Mouse (Mus musculus): Measurements from ENCODE around the gene Plekha3.
A peak's percentile ranks its signal among the peaks of the same experiment; 100 is the strongest.

Gene Plekha3

DNA sequence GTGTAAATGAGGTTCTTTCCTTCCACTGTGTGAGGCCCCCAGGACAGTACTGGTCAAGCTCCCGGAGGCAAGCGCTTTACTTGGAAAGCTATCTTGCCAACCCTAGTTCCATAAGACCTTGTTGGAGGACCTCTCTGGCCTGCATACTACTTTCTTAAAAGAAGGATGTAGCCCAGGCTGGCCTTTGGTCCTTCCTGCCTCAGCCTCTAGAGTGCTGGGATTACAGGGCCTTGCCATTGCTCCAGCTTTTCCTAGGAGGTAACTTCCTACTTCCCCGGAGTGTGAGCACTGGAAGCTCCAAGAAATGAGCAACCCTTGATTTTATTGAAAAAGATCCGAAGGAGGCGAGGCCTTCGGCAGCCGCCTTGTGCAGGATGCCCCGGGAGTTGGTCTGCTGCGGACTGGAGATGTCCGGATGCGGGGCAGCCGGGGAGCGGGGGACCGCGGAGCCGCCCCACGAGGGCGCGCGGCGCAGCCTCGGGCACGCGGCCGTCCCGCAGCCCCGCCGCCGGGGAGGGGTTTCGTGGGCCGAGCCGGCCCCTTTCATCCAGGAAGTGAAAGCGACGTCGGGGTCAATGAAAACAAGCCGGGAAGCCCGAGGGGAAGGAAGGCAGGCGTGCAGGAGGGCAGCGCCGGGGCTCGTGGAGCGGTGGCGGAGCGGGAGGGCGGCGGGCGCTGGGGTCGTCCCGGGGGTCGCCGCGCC, at the start of gene Plekha3:
Plekha3 (plus strand) TSS at position 557 of the 703 bp plus-strand sequence.
- peak; percentile 86 for DNase-seq (ENCODE audit: low spot score)

DNA sequence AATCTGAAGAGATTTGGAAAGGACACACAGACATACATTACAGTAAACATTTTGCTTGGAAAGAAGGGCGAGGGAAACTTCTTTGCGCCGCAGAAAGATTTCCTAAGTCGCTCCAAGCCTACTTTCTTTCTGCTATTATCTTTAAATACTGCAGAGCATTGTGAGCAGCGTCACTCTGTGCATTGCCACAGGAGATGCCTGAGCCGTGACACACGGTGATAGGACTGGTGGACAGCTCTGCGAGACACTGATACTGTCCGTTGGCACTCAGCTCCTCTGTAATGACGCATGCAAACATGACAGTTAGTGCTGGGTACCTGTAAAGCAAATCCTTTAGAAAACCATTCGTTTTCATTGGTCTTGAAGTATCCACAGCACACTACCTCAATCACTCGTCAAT, 44.8 kb upstream of the Plekha3 start:
- DNase-seq (ENCODE audit: low spot score), result no peak

DNA sequence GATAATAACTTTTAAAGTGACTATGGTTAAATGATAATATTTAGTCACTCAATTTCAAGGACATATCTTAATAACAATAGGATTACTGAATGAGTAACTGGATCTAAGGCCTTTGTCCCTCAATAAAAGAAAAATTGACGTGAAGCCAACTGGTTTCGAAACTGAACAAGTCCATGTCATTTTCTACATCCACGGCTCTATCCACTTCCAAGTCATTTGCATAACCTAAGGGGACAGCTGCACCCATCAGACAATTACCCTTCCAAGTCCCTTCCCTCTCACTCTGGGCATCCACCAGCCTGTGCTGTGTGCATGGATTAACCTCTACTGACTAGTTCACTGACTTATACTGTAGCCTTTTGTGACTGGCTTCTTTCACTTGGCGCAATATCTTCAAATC, 43.5 kb upstream of the Plekha3 start:
- no peak for DNase-seq (ENCODE audit: low spot score)

DNA sequence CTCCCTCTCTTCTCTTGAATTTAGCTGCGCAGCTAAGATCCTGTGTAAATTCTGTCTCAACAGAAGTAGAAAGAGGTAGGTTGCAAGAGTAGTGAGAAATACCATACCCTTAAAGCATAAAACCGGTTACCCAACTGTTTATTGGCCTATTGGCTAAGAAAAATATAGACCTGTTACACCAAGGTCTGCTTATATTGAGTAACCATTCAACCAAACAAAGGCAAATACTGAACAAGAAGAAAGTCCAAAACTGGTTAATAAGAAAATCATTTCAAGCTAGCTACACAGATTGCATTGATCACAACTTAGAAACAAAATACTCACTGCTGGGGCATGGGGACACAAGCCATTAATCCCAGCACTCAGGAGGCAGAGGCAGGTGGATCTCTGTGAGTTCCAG, 35.4 kb upstream of the Plekha3 start:
- DNase-seq (ENCODE audit: low spot score), result no peak

DNA sequence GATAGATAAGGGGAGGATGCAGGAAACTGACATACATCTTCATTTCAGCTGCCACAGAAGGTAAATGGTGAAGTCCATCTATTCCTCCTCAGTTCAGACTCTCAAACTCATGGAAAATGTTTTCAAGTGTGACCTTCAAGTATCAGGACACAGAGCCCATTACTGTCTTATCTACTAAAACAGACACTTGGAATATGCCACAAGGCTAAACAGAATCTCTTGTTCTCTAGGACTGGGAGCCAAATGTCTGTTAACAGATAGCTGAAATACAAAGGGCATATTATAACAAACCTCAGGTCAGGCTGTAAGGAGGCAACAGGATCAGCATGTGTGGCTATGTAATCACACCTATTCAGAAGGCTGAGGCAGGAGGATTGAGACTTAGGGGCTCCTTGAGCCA, 31.3 kb upstream of the Plekha3 start:
- no peak for DNase-seq (ENCODE audit: low spot score)

DNA sequence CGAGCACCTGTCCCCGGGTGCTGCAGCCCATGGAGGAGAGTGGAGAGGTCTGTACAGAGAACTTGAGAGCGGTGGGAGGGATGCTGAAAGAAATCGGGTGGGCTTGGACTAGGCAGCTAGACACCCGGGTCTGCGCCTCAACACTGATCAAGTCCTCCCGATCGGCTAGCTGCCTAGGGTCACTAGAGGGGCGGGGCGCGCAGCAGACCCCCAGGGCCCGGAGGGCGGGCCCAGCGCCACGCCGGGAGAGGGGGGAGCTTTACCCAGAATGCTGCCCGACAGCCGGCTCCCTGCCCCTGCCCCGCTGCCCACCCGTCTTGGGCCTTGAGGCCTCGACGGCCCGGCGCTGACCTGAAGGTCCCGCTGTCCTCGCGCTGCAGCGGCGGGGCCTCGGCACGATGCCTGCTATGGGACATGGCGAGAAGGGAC, 27.6 kb upstream of the Plekha3 start:
- no peak for DNase-seq (ENCODE audit: low spot score)

DNA sequence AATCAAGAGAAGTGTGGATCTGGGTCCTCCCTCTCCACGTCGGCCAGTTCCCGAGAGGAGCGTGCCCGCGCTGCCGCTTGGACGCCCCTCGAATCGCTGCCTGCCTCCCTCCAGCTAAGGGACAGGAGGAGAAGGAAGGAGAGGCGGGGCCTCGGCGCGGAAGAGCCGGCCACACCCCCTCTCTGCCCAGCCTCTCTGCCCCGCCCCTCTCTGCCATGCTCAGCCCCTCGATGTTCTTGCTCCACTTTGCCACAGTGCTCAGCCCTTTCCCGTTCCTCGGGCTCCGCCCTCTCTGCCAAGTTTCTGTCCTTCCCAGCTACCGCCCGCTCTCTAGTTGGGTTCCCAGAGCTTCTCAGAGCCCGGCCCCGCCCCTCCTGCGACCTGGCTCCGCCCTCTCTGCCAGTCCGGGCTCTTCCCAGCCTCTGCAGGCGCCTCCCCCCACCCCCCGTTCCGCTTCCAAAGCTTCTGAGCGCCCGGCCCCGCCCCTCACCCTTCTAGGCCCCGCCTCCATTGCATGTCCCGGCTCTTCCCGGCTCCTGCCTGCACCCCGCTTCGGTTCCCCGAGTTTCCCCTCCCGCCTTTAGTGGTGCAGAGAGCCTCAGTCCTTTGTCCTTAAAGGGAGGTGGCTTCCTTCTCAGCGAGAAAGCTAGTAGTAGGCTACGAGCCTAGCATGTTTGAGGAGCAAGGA, 27.1 kb upstream of the Plekha3 start, which contains the start of the genes Prkra and Pjvk:
Prkra (minus strand) TSS at position 133 of the 688 bp plus-strand sequence.
Pjvk (plus strand) TSS at position 594 of the 688 bp plus-strand sequence.
- DNase-seq (ENCODE audit: low spot score), result peak; percentile 98

DNA sequence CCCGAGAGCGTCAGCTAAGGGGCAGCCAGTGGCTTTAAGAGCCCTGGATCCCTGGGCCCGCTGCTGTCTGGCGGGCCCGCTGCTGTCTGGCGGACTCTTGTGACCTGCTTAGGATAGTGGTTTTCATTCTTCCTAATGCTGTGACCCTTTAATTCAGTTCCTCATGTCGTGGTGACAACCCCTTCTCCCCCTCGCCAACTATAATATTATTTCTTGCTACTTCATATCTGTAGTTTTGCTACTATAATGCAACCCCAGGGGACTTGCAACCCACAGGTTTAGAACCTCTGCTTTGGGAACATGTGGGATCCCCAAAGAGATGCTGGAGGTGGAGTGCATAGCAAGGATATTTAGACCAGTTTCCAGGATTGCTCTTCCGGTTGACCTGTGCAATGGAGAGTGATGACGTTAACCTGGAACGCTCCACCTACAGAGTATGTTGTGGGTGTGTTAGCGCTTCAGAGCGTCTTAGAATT, 26.4 kb upstream of the Plekha3 start:
- no peak for DNase-seq (ENCODE audit: low spot score)

DNA sequence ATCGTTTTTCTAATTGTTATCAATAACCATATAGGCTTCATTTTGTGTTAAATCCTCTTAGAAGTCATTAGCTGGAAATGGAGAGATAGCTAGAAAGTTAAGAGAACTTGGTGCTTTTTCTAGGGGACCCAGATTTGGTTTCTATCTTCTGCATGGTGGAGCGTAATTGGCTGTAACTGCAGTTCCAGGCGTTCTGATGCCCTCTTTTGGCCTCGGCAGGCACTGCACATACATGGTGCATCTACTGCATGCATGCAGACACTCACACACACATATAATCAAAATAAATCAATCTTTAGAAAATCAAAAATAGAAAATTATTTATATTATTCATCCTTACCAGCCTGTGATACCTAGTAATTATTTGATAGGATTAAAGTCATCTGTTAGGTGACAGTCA, 22.0 kb upstream of the Plekha3 start:
- no peak for DNase-seq (ENCODE audit: low spot score)

DNA sequence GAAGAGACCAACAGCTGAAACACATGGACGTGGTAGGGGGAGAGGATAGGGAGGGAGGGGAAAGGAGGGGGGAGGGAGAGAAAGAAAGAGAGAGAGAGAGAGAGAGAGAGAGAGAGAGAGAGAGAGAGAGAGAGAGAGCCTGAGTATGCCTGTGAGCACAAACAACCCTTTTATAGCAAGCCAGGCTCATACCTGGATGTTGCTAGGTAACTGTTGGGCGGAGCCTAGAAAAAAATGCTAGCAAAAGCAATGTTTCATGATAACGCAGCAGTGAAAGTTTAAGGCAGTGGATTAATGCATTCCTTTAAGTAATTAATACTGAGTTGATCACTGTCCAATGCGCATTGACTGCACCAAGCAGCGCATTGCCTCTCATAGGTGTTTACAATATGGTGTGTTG, 20.4 kb upstream of the Plekha3 start:
- DNase-seq (ENCODE audit: low spot score), result no peak

DNA sequence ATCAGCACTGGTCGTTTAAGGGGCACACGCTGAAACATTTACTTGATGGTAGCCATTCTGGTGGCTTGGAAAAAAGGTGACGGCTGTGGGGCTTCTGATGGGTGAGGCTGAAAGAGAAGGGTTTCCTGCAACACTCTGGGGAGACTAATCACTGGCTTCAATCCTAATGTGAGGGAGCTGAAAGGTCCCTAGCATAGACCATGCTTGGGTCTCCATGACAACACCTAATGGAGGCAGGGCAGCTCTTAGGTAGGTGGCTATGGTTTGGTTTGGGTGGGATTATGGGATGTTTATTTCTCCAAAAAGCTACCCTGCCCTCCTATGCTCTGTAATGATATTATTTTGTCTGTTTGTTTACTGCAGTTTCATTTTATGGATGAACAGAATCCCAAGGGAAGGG, 19.6 kb upstream of the Plekha3 start:
- no peak for DNase-seq (ENCODE audit: low spot score)

DNA sequence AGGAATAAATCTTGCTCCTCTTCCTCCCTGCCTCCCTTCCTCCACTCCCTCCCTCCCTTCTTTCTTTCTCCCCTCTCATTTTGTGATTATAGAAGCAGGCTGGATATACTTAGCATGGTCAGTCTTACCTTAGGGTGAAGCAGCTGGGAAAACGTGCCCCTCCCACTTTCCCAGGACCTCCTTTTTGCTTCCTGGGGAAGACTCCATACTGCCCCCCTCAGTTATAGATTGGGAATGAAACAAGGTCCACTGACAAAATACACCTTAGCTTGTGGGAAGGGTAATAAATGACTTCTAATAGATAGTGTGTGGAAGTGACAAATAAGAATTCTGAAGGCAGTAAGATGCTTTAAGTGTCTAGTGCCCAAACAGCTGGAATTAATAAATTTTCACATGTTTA, 19.1 kb upstream of the Plekha3 start:
- DNase-seq (ENCODE audit: low spot score), result no peak

DNA sequence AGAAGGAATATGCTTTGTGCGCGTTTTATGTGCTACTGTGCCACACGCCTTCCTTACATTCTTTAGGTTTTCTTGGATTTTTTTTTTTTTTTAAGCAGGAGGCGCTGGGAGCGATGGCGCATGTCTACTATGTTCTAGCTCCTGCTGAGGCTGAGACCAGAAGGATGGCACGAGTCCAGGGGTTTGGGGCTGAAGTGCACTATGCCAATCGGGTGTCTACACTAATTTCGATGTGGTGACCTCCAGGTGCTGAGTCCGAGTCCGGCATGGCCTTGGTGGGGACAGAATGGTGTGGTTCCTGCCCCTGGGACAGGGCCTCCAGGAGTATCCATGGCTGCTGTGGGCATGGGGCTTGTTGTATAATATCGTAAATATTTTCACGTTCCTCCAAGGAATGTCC, 16.5 kb upstream of the Plekha3 start:
- DNase-seq (ENCODE audit: low spot score), result no peak

DNA sequence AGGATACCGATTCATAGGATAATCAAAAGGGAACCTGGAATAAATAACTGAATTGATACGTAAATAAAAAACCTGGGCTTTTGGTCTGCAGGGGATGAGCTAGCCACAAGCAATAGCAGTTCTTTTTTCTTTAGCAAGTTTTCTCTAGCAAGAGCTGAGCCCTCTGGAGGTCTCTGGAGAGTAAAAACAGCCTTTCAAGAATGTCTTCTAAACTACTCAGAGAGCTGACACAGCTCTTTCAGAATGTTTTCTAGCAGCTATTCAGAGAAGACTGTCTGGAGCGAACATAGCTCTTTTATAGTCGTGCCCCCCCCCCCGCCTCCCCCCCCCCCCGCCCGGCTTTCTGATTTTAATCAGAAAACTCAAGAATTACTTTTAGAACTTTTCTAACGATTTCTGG, 15.7 kb upstream of the Plekha3 start:
- DNase-seq (ENCODE audit: low spot score), result no peak

DNA sequence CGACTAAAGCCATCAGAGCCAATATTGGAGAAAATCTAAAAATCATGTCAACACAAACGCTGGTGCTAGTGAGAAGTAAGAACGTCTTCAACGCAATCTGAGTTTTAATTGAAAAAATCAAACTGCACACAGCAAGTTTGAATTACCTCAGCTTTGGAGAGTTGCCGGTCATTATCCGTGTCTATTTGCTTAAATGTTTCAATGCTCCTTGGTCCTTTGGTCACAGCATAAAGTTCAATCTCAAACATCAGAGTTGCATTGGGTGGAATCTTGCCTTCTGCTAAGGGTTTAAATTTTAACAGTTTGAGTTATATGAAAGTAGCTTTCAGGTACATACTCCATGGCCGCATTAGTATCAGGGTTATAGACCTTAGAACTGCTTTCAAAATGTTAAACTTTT, 9.6 kb upstream of the Plekha3 start:
- DNase-seq (ENCODE audit: low spot score), result no peak

DNA sequence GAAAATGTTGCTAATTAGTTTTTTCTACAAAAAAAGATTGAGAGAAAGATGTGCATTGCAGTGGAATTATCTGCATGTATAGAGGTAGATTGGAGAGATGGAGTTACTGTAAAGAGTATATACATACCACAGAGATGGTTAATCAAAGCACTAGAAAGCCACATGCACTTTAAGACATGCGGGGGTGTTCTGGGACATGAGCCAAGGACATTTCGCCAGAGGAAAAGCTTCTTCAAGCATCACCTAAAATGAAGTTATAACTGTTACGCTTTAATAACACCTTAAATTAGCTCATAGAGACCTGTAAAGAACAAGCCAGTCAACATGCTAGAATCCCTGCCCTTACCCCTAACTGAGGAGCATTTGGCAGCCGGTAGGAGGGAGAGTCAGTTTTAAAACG, 7.9 kb upstream of the Plekha3 start:
- no peak for DNase-seq (ENCODE audit: low spot score)

DNA sequence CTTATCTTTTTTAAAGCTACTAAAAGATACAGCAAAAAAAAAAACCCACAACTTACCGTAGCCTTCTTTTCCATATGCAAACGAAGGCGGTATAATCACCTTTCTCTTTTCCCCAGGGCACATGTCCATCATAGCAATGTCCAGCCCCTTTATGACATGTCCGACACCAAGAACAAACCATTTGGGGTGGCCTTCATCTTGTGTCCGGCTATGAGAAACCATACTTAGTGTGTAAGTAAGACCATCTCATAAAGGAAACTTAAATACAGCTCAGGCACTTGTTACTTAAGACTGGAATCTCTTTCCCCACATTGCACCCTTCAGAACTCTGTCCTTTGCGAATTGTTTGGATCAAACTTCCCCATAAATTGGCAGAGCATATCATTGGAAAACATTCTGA, 3.4 kb upstream of the Plekha3 start:
- no peak for DNase-seq (ENCODE audit: low spot score)

DNA sequence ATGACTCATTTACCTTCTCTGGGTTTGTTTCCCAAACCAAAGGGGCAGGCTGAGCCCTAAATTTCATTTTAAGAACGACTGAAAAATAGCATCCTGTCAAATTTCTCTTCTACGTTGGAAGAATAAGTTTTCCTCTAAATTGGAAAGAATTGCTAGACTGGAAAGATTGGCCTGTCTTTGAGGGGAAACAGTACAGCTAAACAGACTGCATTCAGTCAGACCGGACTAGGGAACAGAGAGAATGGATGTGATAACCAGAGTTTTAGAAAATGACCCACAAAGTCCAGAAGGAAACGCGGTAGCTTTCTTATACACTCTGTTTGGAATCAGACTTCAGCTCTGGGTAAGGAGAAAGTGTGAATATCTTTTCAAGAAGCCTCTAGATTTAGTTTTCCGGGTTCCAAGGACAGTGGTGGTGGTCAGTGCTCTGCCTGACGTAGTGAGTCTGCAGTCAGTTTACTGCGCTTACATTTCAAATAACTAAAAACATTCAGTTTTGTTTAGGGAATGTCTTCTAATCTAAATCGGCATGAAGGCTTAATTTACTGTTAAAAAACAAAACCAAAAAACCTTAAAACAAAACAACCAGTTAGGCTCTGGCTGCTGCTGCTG, 2.8 kb upstream of the Plekha3 start:
- DNase-seq (ENCODE audit: low spot score), result no peak

DNA sequence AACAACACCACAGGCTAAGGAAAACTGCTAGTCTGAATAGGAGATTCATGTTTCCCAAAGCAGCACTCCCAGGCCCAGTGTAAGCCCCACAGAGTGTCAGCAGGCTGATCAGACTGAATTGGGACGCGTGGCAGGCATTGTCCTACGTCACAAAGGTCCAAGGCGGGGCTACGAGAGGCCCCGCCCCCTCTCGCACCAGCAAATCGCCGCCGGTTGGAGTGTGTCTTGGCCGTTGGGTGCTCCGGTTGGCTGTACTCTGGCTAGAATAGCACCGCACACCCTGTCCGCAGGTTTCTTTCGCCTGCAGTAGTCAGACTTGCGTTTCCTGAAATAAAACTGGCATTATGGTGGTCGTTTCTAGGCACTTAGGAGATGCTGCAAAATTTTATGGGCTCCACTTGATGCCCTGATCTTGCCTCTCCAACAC, 2.1 kb upstream of the Plekha3 start, which contains the start of gene Fkbp7:
Fkbp7 (minus strand) TSS at position 151 of the 427 bp plus-strand sequence.
- peak; percentile 91 for DNase-seq (ENCODE audit: low spot score)

DNA sequence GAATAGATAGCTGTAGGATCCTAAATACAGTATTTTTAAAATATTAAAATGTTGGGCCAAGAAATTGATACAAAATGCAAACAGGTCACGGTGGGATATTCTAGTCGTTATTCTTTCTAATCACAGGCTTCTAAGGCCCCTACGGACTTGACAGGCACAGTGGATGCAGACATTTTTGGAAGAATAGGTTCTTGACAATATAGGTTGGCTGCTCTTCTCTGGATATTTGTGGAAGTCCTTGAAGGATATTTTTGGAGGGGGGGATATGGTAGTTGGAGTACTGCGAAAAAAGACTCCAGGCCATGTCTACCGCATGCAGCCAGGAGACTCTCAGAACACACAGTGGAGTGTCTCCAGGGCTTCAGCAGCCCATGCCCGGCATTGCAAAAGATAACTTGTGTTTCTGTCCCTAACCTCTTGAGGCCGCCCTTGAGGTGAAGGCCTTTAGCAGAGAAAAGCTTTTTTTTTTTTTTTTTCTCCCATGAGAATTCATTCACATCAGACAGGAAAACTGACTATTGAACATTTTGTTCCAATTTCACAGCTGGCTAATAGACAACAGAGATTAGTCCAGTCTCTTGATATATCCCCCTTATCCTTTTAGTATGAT, 1.5 kb upstream of the Plekha3 start:
- DNase-seq (ENCODE audit: low spot score), result peak; percentile 25

DNA sequence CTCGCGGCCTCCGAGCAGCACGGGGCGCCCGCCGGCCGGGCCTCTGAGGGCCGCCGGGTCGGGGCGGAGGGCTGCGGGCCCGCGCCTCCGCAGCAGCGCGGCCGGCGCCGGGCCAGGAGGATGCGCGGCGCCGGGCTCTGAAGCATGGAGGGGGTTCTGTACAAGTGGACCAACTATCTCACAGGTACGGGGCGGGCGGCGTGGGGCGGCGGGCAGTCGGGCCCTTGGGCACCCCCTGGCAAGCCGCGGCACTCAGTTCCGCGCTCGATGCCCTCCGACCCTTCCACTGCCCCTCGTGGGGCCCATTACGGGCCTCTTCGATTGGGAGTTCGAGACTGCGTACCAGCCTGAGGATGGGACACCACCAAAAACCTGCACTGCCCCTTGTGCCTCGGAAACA, 370 bp downstream of the Plekha3 start:
- DNase-seq (ENCODE audit: low spot score), result no peak

DNA sequence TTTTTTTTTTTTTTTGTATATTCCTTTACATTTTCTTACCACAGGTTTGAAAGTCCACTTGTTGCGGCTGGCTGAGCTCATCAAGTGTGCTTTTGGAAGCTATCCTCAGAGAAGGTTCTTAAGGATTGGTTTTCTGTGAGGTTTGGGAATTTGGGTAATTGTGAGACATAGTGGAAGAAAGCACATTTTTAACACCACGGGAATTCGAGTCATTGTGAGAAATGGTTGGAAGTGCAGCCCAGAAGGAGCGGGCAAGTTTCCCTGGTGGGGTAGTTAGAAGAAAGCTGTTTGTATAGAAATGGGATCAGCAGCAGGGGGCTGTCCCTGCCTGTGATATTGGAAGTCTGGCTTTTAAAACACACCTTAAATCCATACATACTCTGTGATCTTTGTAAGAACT, 868 bp downstream of the Plekha3 start:
- DNase-seq (ENCODE audit: low spot score), result no peak

All from ovary, postnatal 36 days (tissue).